Mouse (Mus musculus): ENCODE data around the gene 1700021F05Rik.

Gene 1700021F05Rik

DNA sequence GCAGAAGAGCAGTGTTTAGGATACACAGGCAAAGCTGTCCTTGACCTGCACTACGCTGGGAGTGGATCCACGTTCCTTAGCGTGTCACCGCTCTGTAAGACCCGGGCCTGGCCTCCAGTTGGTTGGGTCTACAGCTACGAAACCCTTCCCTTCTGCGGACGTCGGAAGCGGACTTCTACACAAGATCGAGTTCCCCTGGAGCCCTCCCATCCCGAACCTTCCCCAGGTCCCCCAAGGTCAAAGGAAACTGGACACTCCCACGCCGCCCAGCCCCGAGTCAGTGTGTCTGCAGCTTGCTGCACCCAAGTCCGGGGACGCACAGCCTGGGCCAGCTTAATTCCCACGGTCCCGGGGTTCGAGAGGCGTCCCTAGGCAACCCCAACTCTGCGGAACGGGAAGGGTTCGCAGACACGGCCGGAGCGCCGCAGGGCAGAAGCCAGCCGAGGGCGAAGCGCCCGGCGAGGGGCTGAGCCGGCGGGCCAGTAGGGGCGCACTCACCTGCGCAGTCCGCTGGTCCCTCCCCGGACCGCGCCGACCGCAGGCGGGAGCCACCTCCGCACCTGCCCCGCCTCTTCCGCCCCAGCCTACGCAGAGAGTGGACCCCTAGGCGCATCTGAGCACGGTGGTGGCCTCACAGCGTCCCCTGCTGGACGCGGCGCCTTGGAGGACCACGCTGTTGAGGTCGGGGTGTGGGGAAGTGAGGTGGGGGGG lies at the start of gene 1700021F05Rik:
TSS of gene 1700021F05Rik (minus strand) at position 553 of the 711 bp plus-strand sequence.
- DNase-seq (ENCODE audit: low spot score): peak; percentile 90

DNA sequence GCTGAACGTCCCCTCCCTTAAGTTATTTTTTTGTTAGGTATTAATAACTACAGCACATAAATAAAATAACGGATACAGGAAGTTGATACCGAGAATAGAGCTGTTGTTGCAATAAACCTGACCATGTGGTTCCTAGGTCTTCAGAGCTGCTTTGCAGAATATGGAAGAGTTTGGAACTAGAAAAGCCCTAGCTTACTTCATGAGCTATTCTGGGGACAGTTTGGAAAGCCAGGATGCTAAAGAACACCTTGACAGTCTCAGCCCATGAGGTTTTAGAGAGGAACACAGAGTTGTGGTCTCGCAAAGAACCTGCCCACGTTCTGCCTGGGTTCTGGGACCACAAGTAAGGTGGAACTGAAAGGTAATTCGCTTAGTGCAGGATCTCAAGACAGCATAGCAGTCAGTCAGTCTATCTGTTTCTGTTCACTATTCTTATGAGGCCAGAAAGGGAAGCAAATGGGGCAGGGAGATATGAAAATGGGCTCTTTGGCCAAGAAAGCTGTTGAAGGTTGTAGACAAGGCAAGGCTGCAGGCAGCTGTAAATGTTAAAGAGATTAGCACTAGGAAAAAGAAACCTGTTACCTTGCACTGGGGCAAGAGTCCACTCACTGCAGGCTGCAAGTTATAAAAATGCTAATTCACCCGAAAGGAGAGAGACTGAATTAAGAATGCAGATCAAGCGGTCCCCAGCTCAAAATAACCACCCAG lies 47.8 kb upstream of the 1700021F05Rik start:
- DNase-seq (ENCODE audit: low spot score): no peak

DNA sequence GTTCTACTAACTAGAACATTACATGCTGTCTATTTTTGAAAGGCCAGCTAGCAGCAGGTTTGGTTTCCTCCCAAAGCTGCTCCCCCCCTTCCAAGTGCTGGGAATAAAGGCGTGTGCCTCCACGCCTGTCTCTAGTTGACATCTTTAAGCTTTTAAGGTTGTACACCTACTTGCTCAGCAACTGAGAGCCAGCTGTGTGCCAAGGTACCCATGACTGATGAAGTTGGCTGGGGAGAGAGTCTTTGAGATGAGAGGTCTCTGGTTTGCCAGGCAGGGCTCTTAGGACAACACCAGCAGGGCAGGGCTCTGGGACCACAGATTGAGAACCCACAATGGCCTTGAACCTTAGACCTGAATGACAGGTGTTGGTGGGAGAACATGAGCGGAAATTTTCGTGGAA lies 43.7 kb upstream of the 1700021F05Rik start:
- no peak for DNase-seq (ENCODE audit: low spot score)

GRCm38 (mm10) chr10:43581260-43581659 lies 40.5 kb upstream of the 1700021F05Rik start:
- DNase-seq (ENCODE audit: low spot score): no peak

DNA sequence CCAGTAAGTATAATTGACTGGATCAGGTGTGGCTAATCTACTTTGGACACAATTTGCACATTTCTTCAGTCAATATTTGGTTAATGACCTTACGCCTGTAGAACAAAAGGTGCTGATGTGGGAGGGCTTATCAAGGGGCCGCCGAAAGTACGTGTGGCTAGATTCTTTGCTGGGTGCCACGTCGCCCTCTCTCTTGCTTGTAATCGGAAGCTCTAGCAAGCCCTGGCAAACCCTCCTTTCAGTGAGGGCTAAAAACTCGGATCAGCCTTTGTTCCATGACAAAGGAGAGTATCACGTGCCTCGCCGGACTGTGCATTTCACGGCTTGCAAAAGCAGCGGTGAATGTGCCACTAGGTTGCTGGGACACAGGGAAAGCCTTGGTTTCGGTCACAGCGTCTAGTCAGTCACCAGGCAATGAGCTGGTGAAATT lies 39.9 kb upstream of the 1700021F05Rik start:
- no peak for DNase-seq (ENCODE audit: low spot score)

- DNase-seq (ENCODE audit: low spot score): peak; percentile 65
Measured at GRCm38 (mm10) chr10:43579381-43580261, 38.8 kb upstream of the 1700021F05Rik start.

DNA sequence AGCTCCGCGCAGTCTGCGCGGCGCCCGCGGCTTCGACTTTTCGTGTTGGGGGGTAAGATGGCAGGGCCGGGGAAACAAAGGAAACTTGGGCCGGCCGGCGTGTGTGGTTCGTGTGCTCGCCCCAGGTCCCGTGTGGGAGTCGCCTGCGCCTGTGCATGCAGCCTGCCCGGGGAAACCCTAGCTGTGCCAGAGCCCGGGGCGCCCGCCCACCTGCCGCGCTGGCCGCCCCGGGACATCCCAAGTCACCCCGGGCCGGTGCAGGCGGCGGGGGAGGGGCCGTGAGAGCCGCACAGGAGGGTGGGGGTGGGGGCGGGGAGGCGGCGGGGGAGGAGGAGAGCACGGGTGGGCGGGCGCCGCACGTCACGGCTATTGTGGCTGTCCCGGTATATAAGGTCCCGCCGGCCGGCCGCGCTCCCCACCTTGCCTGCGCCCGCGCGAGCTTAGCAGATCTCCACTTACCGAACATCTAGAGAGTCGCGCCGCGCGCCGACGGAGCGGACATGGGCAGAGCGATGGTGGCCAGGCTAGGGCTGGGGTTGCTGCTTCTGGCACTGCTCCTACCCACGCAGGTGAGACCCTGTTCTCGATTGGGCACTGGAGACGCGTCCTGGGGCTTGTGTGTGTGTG lies 38.1 kb upstream of the 1700021F05Rik start:
- DNase-seq (ENCODE audit: low spot score): peak; percentile 91

DNA sequence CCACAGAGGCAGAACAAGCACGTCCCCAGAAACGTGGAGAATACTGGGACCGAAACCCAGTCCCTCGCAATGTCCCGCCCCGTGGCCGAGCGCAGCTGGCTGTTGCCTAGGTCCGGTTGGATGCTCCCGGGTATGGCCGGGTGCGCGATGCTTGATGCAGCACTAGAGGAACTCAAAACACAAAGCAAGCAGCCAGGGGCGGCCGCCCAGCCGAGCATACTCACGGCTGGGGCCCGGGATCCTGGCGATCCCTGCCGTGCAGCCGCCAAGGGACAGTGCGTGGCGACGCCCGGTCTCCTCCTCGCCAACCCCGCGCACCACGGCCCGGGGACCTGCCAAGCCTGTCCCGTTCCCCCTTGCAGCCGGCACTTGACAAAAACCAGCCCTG lies 37.6 kb upstream of the 1700021F05Rik start:
- no peak for DNase-seq (ENCODE audit: low spot score)

DNA sequence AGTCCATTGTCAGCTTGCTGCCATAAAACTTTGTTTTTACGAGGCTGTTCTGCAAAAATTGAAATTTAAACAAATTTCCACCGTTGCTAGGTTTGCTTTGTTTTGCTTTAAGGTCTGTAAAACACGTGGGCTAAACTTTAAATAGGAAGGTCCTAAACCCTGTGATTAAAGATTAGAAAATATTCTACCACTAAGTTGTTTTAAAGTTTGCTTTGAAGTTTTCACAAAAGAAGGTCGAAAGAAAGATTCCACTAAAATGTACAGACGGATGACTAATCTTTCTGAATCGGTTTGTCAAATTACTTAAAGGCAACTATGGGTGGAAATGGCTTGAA lies 37.2 kb upstream of the 1700021F05Rik start, which contains the start of gene Cd24a:
TSS of gene Cd24a (plus strand) at position 288 of the 335 bp plus-strand sequence.
- no peak for DNase-seq (ENCODE audit: low spot score)

DNA sequence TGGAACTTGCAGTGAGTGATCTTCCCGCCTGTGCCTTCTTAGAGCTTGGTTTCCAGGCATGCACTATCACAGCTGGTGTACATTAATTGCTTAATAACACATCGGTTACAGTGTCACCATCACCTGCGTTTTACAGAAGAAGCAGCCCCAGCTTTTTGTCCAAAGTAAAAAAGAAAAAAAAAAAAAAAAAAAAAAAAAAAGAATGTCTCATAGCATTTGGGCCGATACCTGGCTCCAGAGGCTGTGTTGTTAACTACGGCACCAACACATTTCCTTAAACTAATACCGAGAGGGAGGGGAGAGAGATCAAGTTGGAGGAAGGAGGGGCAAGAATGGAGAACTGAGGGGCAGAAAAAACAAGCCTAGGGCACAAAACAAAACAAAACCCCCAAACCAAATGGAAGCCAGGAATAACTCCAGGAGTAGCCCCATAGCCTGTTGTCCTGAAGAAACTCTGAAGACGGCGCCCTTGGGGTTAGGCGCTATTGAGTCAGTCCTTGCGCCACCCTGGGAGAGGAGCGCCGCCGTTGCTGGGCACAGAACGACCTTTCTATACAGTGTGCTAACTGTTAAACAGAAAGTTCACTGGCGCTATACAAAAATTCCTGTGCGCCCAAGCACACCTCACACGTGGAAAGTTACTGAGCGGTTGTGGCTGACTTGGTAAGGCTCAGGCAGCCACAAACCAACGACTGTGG lies 36.7 kb upstream of the 1700021F05Rik start:
- DNase-seq (ENCODE audit: low spot score): no peak

- DNase-seq (ENCODE audit: low spot score): peak; percentile 77
Measured at GRCm38 (mm10) chr10:43574956-43575355, 34.2 kb upstream of the 1700021F05Rik start.

DNA sequence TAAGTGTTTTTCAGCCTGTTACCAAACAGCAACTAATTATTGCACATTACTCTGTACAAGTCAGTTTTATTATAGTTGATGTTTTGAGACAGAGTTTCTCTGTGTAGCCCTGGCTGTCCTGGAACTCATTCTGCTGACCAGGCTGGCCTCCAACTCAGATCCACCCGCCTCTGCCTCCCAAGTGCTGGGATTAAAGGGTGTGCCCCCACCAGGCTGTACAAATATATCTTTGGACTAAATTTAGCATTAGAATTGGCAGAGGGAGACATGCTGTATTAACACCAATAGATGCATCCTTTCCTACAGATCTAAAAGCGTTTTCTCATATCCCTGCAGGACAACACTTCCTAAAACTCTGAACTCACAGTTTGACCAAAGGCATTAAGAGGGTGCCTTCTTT lies 33.6 kb upstream of the 1700021F05Rik start:
- DNase-seq (ENCODE audit: low spot score): no peak

- DNase-seq (ENCODE audit: low spot score): no peak
Measured at GRCm38 (mm10) chr10:43561311-43561710, 20.5 kb upstream of the 1700021F05Rik start.

DNA sequence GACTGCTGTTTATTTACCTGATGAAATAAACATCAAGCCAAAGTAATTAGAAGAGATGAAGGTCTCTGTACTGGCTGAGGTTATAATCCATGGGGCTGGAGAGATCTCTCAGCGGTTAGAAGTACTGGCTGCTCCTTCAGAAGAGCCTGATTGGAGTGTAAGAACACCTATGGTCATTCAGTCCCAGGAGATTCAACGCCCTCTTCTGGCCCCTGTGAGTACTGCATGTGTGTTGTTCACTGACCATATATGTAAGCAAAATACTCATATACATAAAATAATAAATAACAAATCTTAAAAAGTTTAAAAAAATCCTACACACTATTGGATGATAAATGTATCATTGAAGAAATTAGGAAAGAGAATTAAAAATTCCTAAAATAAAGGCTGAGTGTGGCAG lies 20.0 kb upstream of the 1700021F05Rik start:
- DNase-seq (ENCODE audit: low spot score): no peak

DNA sequence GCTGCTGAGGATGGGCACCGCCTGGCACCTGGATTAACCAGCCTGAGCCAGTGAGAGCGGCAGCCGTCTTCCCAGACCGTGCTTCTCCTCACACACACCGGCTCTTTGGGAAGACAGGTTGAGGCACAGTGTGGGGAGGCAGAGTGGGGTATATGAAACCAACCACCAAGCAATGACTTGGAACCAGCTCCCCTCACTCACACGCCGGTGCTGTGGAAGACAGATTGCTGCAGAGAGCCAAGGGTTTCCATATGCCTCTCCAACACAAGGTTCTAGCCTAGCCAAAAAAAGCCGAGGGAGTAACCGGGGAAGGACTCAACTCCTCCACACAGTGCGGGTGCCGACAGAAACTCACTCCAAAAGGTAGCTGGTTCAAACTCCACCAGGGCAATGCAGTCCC lies 18.5 kb upstream of the 1700021F05Rik start:
- DNase-seq (ENCODE audit: low spot score): no peak

- DNase-seq (ENCODE audit: low spot score): no peak
Measured at GRCm38 (mm10) chr10:43557630-43558165, 16.9 kb upstream of the 1700021F05Rik start.

GRCm38 (mm10) chr10:43551388-43551787 lies 10.6 kb upstream of the 1700021F05Rik start:
- no peak for DNase-seq (ENCODE audit: low spot score)

- no peak for DNase-seq (ENCODE audit: low spot score)
Measured at GRCm38 (mm10) chr10:43550923-43551322, 10.1 kb upstream of the 1700021F05Rik start.

DNA sequence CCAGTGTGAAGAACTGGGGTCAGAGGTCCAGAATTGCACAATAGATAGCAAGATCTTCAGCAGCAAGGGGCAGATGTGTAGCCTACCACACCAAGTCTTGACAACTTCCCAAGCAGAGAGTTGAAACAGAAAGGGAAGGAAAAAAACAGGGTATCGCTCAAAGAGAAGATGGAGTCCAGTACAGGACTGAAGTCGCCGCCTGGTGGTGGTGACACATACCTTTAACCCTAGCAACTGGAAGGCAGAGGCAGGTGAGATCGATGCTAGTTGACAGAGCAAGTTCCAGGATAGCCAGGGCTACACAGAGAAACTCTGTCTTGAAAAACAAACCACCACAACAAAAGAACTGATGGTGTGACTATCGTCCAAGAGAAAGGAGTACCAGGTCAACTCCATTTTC lies 8.6 kb upstream of the 1700021F05Rik start:
- DNase-seq (ENCODE audit: low spot score): no peak

DNA sequence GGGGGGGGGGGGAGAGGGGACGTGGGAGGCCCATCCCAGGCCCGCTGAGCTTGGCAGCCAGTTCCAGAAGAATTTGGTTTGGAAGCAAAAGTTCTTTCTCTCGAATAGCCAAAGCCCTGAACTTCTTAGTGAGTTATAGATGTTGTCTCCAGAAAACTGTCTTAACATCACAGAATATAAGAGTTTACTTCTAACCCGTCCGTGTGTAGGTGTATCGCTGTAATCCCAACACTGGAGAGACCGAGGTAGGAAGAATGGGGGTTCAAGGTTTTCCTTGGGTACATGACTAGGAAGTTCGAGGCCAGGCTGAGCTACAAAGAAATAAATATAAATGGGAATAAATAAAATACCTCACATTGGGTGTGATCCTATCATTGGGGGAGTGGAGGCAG lies 355 bp upstream of the 1700021F05Rik start:
- DNase-seq (ENCODE audit: low spot score): no peak

DNA sequence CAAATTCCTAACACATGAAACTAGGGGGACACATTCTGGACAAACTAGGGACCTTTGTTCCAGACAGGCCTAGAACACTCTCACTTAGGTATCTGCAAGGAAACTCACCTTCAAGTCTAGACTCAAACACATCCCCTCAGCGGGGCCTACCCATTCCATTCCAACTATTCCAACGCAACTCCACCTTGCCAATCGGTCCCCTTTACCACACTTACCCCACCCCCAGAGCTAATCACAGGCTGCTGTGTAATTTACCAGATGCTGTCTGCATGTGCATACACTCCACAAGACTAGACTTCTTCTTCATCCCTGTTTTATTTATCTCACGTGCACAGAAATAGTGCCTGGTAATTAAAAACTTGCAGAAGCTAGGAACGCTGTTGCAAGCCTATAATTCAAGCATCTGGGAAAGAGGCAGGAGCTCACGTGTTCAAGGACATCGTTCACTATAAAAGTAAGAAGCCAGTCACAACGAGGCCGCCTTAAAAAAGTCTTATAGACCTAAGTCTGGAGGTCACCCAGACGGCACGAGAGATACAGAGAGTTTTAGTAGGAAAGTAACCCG lies 966 bp downstream of the 1700021F05Rik start:
- peak; percentile 4 for DNase-seq (ENCODE audit: low spot score)
